Mouse (Mus musculus) brain, embryonic 14.5 days (tissue): ENCODE measurements at regions not wholly inside any gene's neighbourhood (a gene's known extent, or its start where the extent isn't known, plus 50 kb on each side); places are given as distances from the start of the nearest gene placed in this dataset.

Source experiments
- CTCF ChIP-seq: fragments of 200-500 bp; IDR thresholded peaks from 2 replicates; pipeline ENCODE4 v1.5.1; 2012; ENCODE audit warnings: inconsistent platforms, mild to moderate bottlenecking, moderate library complexity, borderline replicate concordance; ENCODE audit not compliant: insufficient read depth, insufficient read length; ENCODE audit errors: extremely low read depth
- POLR2A ChIP-seq: fragments of 200-500 bp; IDR thresholded peaks from 2 replicates; pipeline ENCODE4 v1.6.1; 2012; ENCODE audit warnings: mild to moderate bottlenecking, inconsistent platforms, borderline replicate concordance; ENCODE audit not compliant: poor library complexity, insufficient read depth, insufficient read length, severe bottlenecking; ENCODE audit errors: extremely low read depth

- TF ChIP-seq CTCF = no peak
- no peak for TF ChIP-seq POLR2A
These were observed 312.7 kb upstream of the Klf3 start for GRCm38 (mm10) chr5:64490445-64490950.
